Mouse (Mus musculus): Measurements from ENCODE around the gene Tsc2. TPM values are rescaled to one million over a fixed set of nuclear protein-coding genes. Genes with fewer than 3 reads are reported as not detected.

Tsc2 gene
- total RNA-seq, 1 experiment from 2014 or later: 25.1 TPM

GRCm38 (mm10) chr17:24593992-24594890 is 38.2 kb downstream of the Tsc2 start:
- no peak for ATAC-seq (replicated peaks in 1 of 2; ENCODE audit: insufficient read depth in 1 of 2, low FRiP score in 2 of 2, low TSS enrichment in 1 of 2, low read depth in 1 of 2, poor library complexity in 2 of 2, severe bottlenecking in 2 of 2)

GRCm38 (mm10) chr17:24593248-24593647 is 39.2 kb downstream of the Tsc2 start:
- no peak for ATAC-seq (replicated peaks in 1 of 2; ENCODE audit: insufficient read depth in 1 of 2, low FRiP score in 2 of 2, low TSS enrichment in 1 of 2, low read depth in 1 of 2, poor library complexity in 2 of 2, severe bottlenecking in 2 of 2)

- no peak for ATAC-seq (replicated peaks in 1 of 2; ENCODE audit: insufficient read depth in 1 of 2, low FRiP score in 2 of 2, low TSS enrichment in 1 of 2, low read depth in 1 of 2, poor library complexity in 2 of 2, severe bottlenecking in 2 of 2)
Observed at GRCm38 (mm10) chr17:24591695-24592094, 40.7 kb downstream of the Tsc2 start.

- ATAC-seq (replicated peaks in 1 of 2; ENCODE audit: insufficient read depth in 1 of 2, low FRiP score in 2 of 2, low TSS enrichment in 1 of 2, low read depth in 1 of 2, poor library complexity in 2 of 2, severe bottlenecking in 2 of 2): no peak
Observed at GRCm38 (mm10) chr17:24590943-24591342, 41.5 kb downstream of the Tsc2 start.

GRCm38 (mm10) chr17:24586532-24586931 is 45.9 kb downstream of the Tsc2 start:
- ATAC-seq (replicated peaks in 1 of 2; ENCODE audit: insufficient read depth in 1 of 2, low FRiP score in 2 of 2, low TSS enrichment in 1 of 2, low read depth in 1 of 2, poor library complexity in 2 of 2, severe bottlenecking in 2 of 2): no peak

GRCm38 (mm10) chr17:24584520-24584919 is 47.9 kb downstream of the Tsc2 start:
- ATAC-seq (replicated peaks in 1 of 2; ENCODE audit: insufficient read depth in 1 of 2, low FRiP score in 2 of 2, low TSS enrichment in 1 of 2, low read depth in 1 of 2, poor library complexity in 2 of 2, severe bottlenecking in 2 of 2): no peak

- peak; percentile 39 to 41; a peak in 3 of 4 replicates for ATAC-seq (replicated peaks in 1 of 2; ENCODE audit: insufficient read depth in 1 of 2, low FRiP score in 2 of 2, low TSS enrichment in 1 of 2, low read depth in 1 of 2, poor library complexity in 2 of 2, severe bottlenecking in 2 of 2)
Observed at GRCm38 (mm10) chr17:24583599-24584460, 48.6 kb downstream of the Tsc2 start.

GRCm38 (mm10) chr17:24580287-24580686 is 52.1 kb downstream of the Tsc2 start:
- no peak for ATAC-seq (replicated peaks in 1 of 2; ENCODE audit: insufficient read depth in 1 of 2, low FRiP score in 2 of 2, low TSS enrichment in 1 of 2, low read depth in 1 of 2, poor library complexity in 2 of 2, severe bottlenecking in 2 of 2)

- no peak for ATAC-seq (replicated peaks in 1 of 2; ENCODE audit: insufficient read depth in 1 of 2, low FRiP score in 2 of 2, low TSS enrichment in 1 of 2, low read depth in 1 of 2, poor library complexity in 2 of 2, severe bottlenecking in 2 of 2)
Observed at GRCm38 (mm10) chr17:24579532-24579931, 52.9 kb downstream of the Tsc2 start.

- ATAC-seq (replicated peaks in 1 of 2; ENCODE audit: insufficient read depth in 1 of 2, low FRiP score in 2 of 2, low TSS enrichment in 1 of 2, low read depth in 1 of 2, poor library complexity in 2 of 2, severe bottlenecking in 2 of 2): no peak
Observed at GRCm38 (mm10) chr17:24573811-24574210, 58.6 kb downstream of the Tsc2 start.

GRCm38 (mm10) chr17:24572651-24573245 is 59.7 kb downstream of the Tsc2 start:
- ATAC-seq (replicated peaks in 1 of 2; ENCODE audit: insufficient read depth in 1 of 2, low FRiP score in 2 of 2, low TSS enrichment in 1 of 2, low read depth in 1 of 2, poor library complexity in 2 of 2, severe bottlenecking in 2 of 2): no peak

- no peak for ATAC-seq (replicated peaks in 1 of 2; ENCODE audit: insufficient read depth in 1 of 2, low FRiP score in 2 of 2, low TSS enrichment in 1 of 2, low read depth in 1 of 2, poor library complexity in 2 of 2, severe bottlenecking in 2 of 2)
Observed at GRCm38 (mm10) chr17:24569837-24570236, 62.6 kb downstream of the Tsc2 start.

GRCm38 (mm10) chr17:24567034-24567779 is 65.2 kb downstream of the Tsc2 start:
- no peak for ATAC-seq (replicated peaks in 1 of 2; ENCODE audit: insufficient read depth in 1 of 2, low FRiP score in 2 of 2, low TSS enrichment in 1 of 2, low read depth in 1 of 2, poor library complexity in 2 of 2, severe bottlenecking in 2 of 2)

- no peak for ATAC-seq (replicated peaks in 1 of 2; ENCODE audit: insufficient read depth in 1 of 2, low FRiP score in 2 of 2, low TSS enrichment in 1 of 2, low read depth in 1 of 2, poor library complexity in 2 of 2, severe bottlenecking in 2 of 2)
Observed at GRCm38 (mm10) chr17:24565792-24566191, 66.6 kb downstream of the Tsc2 start.

GRCm38 (mm10) chr17:24565092-24565491 is 67.3 kb downstream of the Tsc2 start:
- no peak for ATAC-seq (replicated peaks in 1 of 2; ENCODE audit: insufficient read depth in 1 of 2, low FRiP score in 2 of 2, low TSS enrichment in 1 of 2, low read depth in 1 of 2, poor library complexity in 2 of 2, severe bottlenecking in 2 of 2)

GRCm38 (mm10) chr17:24564422-24564821 is 68.0 kb downstream of the Tsc2 start:
- ATAC-seq (replicated peaks in 1 of 2; ENCODE audit: insufficient read depth in 1 of 2, low FRiP score in 2 of 2, low TSS enrichment in 1 of 2, low read depth in 1 of 2, poor library complexity in 2 of 2, severe bottlenecking in 2 of 2): no peak

GRCm38 (mm10) chr17:24563638-24564037 is 68.8 kb downstream of the Tsc2 start:
- no peak for ATAC-seq (replicated peaks in 1 of 2; ENCODE audit: insufficient read depth in 1 of 2, low FRiP score in 2 of 2, low TSS enrichment in 1 of 2, low read depth in 1 of 2, poor library complexity in 2 of 2, severe bottlenecking in 2 of 2)
